Mouse (Mus musculus): Measurements from ENCODE around the gene Sos1. TPM values are rescaled to one million over a fixed set of nuclear protein-coding genes. Genes with fewer than 3 reads are reported as not detected.

Gene Sos1
- total and polyA plus RNA-seq, 3 experiments, result 3.2 to 13.1 (median 11.2) TPM

DNA sequence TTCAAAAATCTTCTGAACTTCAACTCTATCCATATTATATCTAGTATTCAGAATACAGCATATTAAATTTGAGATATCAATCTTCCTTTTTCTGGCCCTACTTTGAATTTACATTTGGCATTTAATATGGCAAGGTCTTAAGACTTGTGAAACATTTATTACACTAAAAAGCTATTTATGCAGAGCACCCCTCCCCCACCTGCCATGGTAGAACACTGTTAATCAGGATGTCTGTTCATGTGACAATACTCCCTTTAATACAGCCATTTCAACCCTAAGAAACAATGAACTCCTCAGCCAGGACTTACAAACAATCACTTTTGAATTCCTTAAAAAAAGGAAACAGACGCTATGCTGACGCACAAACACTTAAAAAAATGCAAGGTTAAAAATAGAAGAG, 52.3 kb downstream of the Sos1 start:
- DNase-seq, result no peak
- TF ChIP-seq CTCF (IDR thresholded peaks at IDR 0.05), result no peak
- TF ChIP-seq POLR2A (IDR thresholded peaks at IDR 0.05; ENCODE audit: insufficient read depth, low read depth, low read length), result no peak
- no peak for TF ChIP-seq EP300 (IDR thresholded peaks at IDR 0.05; ENCODE audit: insufficient read depth, low read depth, low read length)
- no peak overlapping the region for H3K9ac ChIP-seq (ENCODE audit: low read depth, low read length)
- peaks cover 14% of the 10 kb centered on the region for H3K4me1 ChIP-seq (ENCODE audit: control insufficient read depth, insufficient read depth, low read length)
- H3K79me2 ChIP-seq (replicated peaks; ENCODE audit: control insufficient read depth, insufficient read depth, low read length), result no peaks in the 10 kb centered on the region
- intact Hi-C loops (cut with DNase I), result no loop called here
- 58% methylated on average over 2 of the region's 2 CpGs for WGBS
- H3K27me3 ChIP-seq (ENCODE audit: control insufficient read depth, insufficient read depth, low read length), result no peaks in the 10 kb centered on the region
- H3K27ac ChIP-seq, result peak overlapping the region; percentile 90
- peak overlapping the region; percentile 17; the same call in 1 of the 2 replicates for H3K4me3 ChIP-seq
- peaks cover 13% of the 10 kb centered on the region for H3K36me3 ChIP-seq (ENCODE audit: control insufficient read depth, insufficient read depth, low read length)

DNA sequence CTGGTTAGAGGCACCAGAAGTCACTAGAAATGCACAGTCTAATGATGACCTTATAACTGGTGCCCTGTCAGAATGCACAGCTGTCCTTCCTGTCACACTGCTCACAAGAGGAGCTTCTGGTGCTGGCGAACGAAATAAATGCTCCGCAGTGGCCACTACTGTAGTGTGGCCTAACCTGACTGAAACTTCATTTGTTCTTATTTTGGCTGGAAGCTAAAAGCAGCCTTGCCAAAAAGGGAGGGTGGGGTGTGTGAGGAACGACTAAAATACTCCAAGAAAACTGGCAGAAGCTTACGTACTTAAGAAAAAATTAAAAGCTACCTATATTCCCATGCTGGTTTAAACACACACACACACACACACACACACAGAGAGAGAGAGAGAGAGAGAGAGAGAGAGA, 53.4 kb downstream of the Sos1 start:
- no peak for DNase-seq
- Histone ChIP-seq H3K27ac (peak overlapping the region; percentile 90), H3K4me3 (no peak overlapping the region), H3K9ac (ENCODE audit: low read depth, low read length) (peak overlapping the region; percentile 57), H3K4me1 (ENCODE audit: control insufficient read depth, insufficient read depth, low read length) (peaks cover 14% of the 10 kb centered on the region), H3K36me3 (ENCODE audit: control insufficient read depth, insufficient read depth, low read length) (peaks cover 13% of the 10 kb centered on the region), H3K27me3 (ENCODE audit: control insufficient read depth, insufficient read depth, low read length) (no peaks in the 10 kb centered on the region), H3K79me2 (replicated peaks; ENCODE audit: control insufficient read depth, insufficient read depth, low read length) (no peaks in the 10 kb centered on the region)
- WGBS, result 21% methylated on average over 5 of the region's 5 CpGs
- 0 out of 2 replicates have a peak, but pooled peaks have one; percentile 27 for TF ChIP-seq POLR2A (IDR thresholded peaks at IDR 0.05; ENCODE audit: insufficient read depth, low read depth, low read length)
- TF ChIP-seq CTCF (IDR thresholded peaks at IDR 0.05), result no peak
- TF ChIP-seq EP300 (IDR thresholded peaks at IDR 0.05; ENCODE audit: insufficient read depth, low read depth, low read length), result no peak
- intact Hi-C loops (cut with DNase I), result no loop called here

DNA sequence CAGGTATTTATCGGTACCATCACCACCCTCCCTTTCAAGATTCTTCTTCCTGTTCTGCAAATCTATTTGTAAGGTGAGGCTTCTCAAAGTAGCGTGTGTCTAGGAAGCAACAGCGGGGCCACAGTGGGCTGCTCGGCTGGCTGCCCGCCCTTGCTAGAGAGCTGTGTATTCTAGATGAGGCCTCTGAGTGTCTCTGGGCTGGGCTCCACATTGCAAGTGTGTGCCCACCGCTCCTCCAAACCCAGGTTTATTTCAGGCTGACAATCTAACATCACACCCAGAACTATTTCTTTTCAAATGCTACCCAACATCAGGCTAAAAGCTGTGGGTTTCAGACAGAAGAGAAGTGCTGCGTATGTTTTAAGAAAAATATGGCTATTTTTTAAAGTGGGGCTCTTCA, 54.1 kb downstream of the Sos1 start:
- Histone ChIP-seq H3K36me3 (ENCODE audit: control insufficient read depth, insufficient read depth, low read length) (peaks cover 12% of the 10 kb centered on the region), H3K27ac (peak overlapping the region; percentile 90), H3K4me1 (ENCODE audit: control insufficient read depth, insufficient read depth, low read length) (peaks cover 14% of the 10 kb centered on the region), H3K79me2 (replicated peaks; ENCODE audit: control insufficient read depth, insufficient read depth, low read length) (no peaks in the 10 kb centered on the region), H3K4me3 (no peak overlapping the region), H3K9ac (ENCODE audit: low read depth, low read length) (peak overlapping the region; percentile 57), H3K27me3 (ENCODE audit: control insufficient read depth, insufficient read depth, low read length) (no peaks in the 10 kb centered on the region)
- TF ChIP-seq EP300 (IDR thresholded peaks at IDR 0.05; ENCODE audit: insufficient read depth, low read depth, low read length), result no peak
- no peak for TF ChIP-seq POLR2A (IDR thresholded peaks at IDR 0.05; ENCODE audit: insufficient read depth, low read depth, low read length)
- no peak for TF ChIP-seq CTCF (IDR thresholded peaks at IDR 0.05)
- WGBS, result 72% methylated on average over 7 of the region's 7 CpGs
- no peak for DNase-seq
- intact Hi-C loops (cut with DNase I), result no loop called here

DNA sequence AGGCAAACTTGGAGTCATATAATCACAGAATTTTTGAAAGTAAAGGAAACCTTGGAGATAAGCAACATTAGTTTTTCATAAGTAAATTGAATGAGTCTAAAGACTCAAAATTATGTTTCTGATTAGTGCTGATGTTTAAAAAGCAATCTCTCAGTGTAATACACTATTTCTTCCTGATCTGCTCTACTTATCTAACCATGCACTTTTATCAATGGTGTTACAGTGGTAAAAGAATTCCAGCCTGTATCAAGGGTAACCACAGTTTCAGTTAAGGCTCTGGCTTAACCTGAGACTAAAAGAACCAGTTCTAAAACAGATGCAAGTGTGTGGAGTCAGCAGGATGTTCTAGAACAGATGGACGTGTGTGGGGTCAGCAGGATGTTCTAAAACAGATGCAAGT, 59.3 kb downstream of the Sos1 start:
- no peak for DNase-seq
- no peak for TF ChIP-seq POLR2A (IDR thresholded peaks at IDR 0.05; ENCODE audit: insufficient read depth, low read depth, low read length)
- TF ChIP-seq EP300 (IDR thresholded peaks at IDR 0.05; ENCODE audit: insufficient read depth, low read depth, low read length), result no peak
- no peak for TF ChIP-seq CTCF (IDR thresholded peaks at IDR 0.05)
- H3K4me3 ChIP-seq, result no peak overlapping the region
- WGBS, result 80% methylated on average over 1 of the region's 1 CpGs
- peaks cover 5% of the 10 kb centered on the region for H3K36me3 ChIP-seq (ENCODE audit: control insufficient read depth, insufficient read depth, low read length)
- no peak overlapping the region for H3K9ac ChIP-seq (ENCODE audit: low read depth, low read length)
- intact Hi-C loops (cut with DNase I), result no loop called here
- H3K27ac ChIP-seq, result no peak overlapping the region
- no peaks in the 10 kb centered on the region for H3K79me2 ChIP-seq (replicated peaks; ENCODE audit: control insufficient read depth, insufficient read depth, low read length)
- H3K27me3 ChIP-seq (ENCODE audit: control insufficient read depth, insufficient read depth, low read length), result no peaks in the 10 kb centered on the region
- H3K4me1 ChIP-seq (ENCODE audit: control insufficient read depth, insufficient read depth, low read length), result peaks cover 2% of the 10 kb centered on the region

DNA sequence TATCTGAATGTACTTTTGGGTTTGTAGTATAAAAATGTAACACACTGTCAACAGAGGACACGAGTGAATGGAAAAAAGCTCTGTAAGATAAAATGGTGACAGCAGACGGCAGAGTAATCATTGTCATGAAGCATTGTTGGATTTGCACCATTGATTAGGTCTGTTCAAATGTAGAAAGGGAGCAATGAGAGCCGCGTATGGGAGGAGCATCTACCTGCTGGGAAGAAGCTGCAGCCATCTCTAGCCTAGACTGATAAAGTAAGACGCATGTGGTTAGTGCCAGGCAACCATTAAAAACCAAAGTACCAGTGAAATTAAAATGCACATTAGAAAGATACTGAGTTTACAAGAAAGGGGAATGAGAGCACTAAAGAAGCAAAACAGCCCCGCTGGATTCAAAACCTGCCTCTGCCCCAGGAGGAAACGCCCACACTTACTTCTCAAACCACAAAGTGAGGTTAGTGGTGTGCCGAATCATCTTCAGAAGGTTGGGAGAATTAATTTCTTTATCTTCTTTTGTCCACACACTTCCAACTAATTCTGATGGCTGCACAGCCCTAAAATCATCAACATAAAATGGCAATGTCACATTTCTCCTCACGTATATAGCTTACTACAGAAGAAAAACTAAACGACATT, 61.6 kb downstream of the Sos1 start:
- Histone ChIP-seq H3K9ac (ENCODE audit: low read depth, low read length) (no peak overlapping the region), H3K36me3 (ENCODE audit: control insufficient read depth, insufficient read depth, low read length) (peaks cover 1% of the 10 kb centered on the region; the same call in 1 of the 2 replicates), H3K27ac (no peak overlapping the region), H3K4me3 (no peak overlapping the region), H3K27me3 (ENCODE audit: control insufficient read depth, insufficient read depth, low read length) (no peaks in the 10 kb centered on the region), H3K4me1 (ENCODE audit: control insufficient read depth, insufficient read depth, low read length) (no peaks in the 10 kb centered on the region), H3K79me2 (replicated peaks; ENCODE audit: control insufficient read depth, insufficient read depth, low read length) (no peaks in the 10 kb centered on the region)
- WGBS, result 87% methylated on average over 10 of the region's 10 CpGs
- no peak for TF ChIP-seq POLR2A (IDR thresholded peaks at IDR 0.05; ENCODE audit: insufficient read depth, low read depth, low read length)
- TF ChIP-seq CTCF (IDR thresholded peaks at IDR 0.05), result no peak
- TF ChIP-seq EP300 (IDR thresholded peaks at IDR 0.05; ENCODE audit: insufficient read depth, low read depth, low read length), result no peak
- intact Hi-C loops (cut with DNase I), result no loop called here
- no peak for DNase-seq

DNA sequence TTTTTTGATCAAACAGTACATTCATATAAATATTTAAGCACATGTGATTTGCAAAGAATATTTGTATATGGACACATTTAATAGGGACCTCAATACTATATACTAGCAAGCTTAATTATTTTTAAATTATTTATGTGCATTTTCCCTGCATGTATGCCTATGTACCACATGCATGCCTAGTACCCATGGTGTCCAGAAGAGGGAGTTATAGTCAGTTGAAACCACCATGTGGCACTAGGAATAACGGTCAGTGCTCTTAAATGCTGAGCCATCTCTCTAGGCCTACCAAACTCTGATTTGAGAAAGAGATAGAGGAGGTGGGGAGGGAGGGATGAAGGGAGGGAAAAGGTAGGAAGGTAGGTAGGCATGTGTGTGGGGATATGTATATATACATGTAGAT, 69.1 kb downstream of the Sos1 start:
- Histone ChIP-seq H3K4me3 (no peak overlapping the region), H3K27ac (no peak overlapping the region), H3K27me3 (ENCODE audit: control insufficient read depth, insufficient read depth, low read length) (no peaks in the 10 kb centered on the region), H3K79me2 (replicated peaks; ENCODE audit: control insufficient read depth, insufficient read depth, low read length) (no peaks in the 10 kb centered on the region), H3K4me1 (ENCODE audit: control insufficient read depth, insufficient read depth, low read length) (no peaks in the 10 kb centered on the region), H3K36me3 (ENCODE audit: control insufficient read depth, insufficient read depth, low read length) (peaks cover 3% of the 10 kb centered on the region), H3K9ac (ENCODE audit: low read depth, low read length) (no peak overlapping the region)
- WGBS, result 48% methylated on average over 1 of the region's 1 CpGs
- DNase-seq, result no peak
- TF ChIP-seq CTCF (IDR thresholded peaks at IDR 0.05) (peak; percentile 66), POLR2A (IDR thresholded peaks at IDR 0.05; ENCODE audit: insufficient read depth, low read depth, low read length) (no peak), EP300 (IDR thresholded peaks at IDR 0.05; ENCODE audit: insufficient read depth, low read depth, low read length) (no peak)
- intact Hi-C loops (cut with DNase I), result no loop called here
